Mouse (Mus musculus) heart, postnatal 10 days (tissue): ENCODE data around the gene Pth2. TPM values are rescaled to one million over a fixed set of nuclear protein-coding genes. Genes with fewer than 3 reads are reported as not detected.

Experiments used
- DNase-seq, 2 experiments: peaks; one replicate each; pipeline ENCODE4 v3.0.0; 2021
- intact Hi-C: fragments of 180-260 bp; cut with DNase I; formaldehyde crosslinking; loops from one replicate; pipeline ENCODE4 v1.15.1; 2025
- total RNA-seq, 2 experiments: library from RNA; stranded (reverse); gene quantifications; 2 replicates each; pipeline ENCODE4 v1.2.3; 2021

Gene Pth2
- total RNA-seq, result not detected

DNA sequence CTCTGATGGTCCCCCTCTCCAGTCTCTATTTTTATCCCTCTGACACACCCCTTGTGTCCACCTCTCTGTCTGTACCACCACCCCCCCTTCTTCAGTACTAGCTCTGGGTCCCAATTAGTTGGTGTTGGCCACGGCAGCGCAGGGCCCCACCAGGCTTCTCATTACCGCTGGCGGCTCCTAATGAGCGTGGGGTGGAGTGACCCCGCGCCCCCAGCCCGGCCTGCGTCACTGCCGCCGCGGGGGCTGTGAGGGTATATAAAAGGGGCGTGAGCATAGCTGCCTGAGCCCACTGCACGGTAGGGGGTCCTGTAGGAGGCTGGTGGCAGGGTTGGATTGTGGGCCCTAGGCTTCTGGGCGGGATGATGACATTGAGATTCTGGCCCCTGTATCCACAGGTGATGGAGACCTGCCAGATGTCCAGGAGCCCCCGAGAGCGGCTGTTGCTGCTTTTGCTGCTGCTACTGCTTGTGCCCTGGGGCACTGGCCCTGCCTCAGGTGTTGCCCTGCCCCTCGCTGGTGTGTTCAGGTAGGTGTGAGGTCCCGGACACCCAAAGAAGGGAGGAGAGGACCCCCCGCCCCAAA is at the start of gene Pth2:
Pth2 (plus strand) TSS at position 100 of the 582 bp plus-strand sequence.
- no peak for DNase-seq

DNA sequence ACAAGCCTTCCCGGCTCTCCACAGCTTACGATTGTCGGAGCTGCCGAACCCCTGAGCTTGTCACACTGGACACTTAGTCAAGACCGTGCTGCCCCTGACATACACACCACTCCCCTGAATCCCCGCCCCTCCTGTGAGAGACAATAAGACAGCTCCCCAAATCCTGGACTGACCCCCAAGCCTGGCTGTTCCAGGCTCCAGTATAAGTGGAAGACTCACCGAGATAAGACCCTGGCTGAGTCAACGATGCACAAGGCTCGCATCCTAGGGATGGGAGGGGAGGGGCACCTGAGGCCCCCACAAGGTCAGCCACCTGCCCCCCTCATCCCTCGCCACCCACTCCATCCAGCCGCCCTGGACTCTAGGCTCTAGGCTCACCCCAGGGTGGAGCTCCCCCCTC is 48.9 kb upstream of the Pth2 start:
- intact Hi-C loops, result no loop called here
- no peak for DNase-seq

More for the DNA sequence above, at the start of gene Pth2:
- intact Hi-C loops, result no loop called here

DNA sequence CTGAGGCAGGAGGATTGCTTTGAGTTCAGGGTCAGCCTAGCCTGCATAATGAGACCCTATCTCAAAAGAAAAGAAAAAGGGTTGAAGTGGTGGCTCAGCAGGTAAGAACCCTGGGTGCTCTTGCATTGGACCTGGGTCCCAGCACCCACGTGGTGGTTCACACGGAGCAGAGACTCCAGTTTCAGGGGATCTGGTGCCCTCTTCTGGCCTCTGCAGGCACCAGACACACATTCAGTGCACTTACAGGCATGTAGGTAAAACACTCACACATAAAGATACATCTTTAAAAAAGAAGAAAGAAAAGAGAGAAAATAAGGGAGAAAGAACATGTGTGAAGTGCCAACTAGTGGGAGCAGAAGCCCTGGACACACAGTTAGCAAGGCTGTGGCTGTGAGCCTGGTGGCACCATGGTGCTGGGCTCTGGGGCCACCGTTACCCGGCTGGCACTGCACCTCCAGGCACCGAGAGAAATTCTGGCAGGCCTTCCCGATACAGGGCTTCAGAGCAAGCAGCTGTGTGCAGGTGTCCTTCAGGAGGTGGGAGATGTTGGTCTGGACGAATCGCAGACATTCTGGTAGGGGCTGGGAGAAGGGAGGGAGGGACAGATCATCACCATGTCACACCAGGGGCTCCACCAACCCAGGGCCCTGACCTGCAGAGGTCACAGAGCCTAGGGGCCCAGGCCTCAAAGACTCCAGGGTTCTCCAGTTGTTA is 47.2 kb upstream of the Pth2 start:
- intact Hi-C loops, result no loop called here
- no peak for DNase-seq

DNA sequence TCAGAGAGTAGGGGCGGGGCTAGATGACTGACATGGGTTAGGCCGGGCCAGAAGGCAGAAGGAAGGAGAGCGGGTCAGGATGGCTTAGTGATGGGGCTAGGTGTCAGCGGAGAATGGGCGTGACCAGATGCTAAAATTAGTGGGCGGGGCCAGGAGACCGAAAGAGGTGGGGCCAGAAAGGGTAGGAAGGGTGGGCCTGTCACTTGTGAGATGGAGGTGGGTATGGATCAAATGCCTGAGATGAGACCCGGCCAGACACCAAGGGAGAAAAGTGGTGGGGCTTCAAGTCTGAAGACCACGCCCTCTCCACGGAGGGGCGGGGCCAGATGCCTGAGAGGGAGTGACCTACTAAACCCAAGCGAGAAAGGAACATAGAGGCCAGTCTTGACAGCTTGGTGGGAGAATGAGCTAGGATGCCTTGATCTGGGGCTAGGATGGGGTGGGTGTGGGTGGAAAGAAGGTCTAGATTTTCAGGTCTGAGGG is 46.2 kb upstream of the Pth2 start:
- DNase-seq, result no peak
- intact Hi-C loops, result loop anchor here (5.0 kb wide), 1 partner anchor 152 kb away; no protein-coding TSS in a partner anchor

DNA sequence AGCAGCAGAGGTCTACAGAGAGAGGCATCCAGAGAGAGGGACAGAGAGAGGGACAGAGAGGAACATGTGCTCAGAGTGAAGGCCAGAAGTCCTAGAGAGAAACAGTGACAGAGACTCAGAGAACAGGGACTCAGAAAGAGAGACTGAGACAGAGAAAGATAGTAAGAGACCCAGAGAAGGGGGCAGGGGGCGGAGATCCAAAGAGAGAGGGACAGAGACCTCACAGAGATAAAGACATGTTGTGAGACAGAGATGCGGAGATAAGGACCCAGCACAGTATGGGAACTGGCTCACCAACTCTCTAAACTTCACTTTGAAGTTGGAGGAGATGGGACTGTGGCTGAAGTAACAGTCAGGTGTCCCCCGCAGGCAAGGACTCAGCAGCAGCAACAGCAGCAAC is 45.4 kb upstream of the Pth2 start:
- intact Hi-C loops, result loop anchor here (5.0 kb wide), 1 partner anchor 153 kb away; no protein-coding TSS in a partner anchor
- DNase-seq, result no peak

DNA sequence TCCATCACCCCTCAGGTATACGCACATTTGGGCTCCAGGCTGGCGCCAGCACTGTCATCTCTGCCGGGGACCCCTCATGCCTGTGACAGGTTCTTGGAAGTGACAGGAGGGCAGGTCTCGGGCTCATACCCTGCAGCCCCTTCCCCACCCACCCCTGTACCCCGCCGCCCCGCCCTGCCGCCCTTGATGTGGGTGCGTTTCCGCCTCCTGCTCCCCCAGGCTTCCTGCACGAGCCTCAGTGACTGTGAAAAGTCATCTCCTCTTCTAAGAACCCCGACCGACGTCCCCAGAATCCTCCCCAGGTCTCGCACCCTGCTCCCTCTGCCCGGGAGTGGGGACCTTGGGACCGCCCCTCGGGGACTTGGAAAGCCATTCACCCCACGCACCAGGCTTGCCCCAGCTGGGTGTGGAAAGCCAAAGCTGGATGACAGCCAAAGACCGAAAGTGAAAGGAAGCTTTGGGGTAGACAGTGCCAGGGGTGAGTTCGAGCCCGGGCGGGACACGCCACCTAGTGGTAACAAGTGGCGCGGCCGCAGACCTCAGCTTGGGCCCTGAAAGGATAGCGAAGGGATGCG is 44.7 kb upstream of the Pth2 start, which contains the start of the genes Gm45713 and Flt3l:
Gm45713 (minus strand) TSS at position 239 of the 575 bp plus-strand sequence.
Flt3l (minus strand) TSS at position 440 of the 575 bp plus-strand sequence.
- intact Hi-C loops, result loop anchor here (1.0 to 5.0 kb wide), 2 partner anchors 58 to 154 kb away; no protein-coding TSS in a partner anchor
- peak; percentile 95 to 96 for DNase-seq

DNA sequence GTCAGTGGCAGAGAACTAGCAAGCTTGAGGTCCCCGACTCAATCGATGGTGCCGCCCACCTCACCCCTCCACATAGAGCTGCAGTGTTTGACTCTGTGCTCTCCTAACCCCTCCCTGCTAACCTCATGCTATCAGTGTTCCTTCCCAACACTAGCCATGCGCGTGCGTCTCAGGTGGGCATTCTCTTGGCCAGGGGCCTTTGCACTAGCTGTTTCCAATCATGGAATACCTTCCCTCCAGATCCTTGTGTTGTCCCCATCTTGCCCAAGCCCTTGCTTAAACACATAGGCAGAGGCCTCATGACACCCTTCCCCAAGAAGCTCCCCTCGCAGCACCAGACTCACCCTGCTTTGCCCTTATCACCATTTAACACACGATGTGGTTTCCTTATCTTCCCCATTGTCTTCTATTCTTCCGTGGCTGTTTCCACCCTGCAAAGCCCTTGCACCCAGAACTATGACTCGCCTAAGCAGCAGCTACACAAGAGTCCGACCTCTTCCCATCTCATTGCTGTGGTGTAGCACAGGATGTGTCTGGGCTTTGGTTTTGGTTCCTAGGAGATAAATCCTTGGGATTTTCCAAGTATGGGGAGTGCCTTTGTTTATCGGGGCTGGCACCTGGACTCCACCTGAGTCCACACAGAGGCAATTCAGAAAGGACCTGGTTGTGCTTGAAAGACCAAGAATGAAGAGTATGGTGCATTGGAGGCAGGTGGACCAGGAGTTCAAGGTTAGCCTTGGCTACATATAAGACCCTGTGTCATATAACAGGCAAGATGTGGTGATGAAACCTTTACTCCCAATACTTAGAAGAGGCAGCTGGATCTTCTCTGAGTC is 43.4 kb upstream of the Pth2 start:
- no peak for DNase-seq
- intact Hi-C loops, result loop anchor here (5.0 kb wide), 1 partner anchor 155 kb away; no protein-coding TSS in a partner anchor

DNA sequence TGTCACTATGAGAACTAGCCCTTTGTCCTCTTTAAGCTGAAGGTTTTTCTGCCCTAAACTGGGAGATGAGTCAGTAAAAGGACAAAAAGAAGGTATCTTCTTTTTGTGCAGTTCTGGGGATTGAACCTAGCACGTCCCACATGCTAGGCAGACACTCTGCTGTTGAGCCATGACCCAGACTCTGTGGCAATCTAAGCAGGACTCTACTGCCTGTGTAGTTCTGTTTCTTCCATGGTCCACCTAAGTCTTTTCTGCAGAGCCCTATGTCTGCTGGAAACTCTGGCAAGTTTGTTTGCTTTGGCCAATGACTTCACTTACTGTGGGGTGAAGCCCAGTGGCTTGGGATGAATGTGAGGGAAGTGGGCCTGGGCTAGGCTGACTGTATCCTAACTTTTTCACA is 42.4 kb upstream of the Pth2 start:
- DNase-seq, result no peak
- intact Hi-C loops, result loop anchor here (5.0 kb wide), 1 partner anchor 156 kb away; no protein-coding TSS in a partner anchor

DNA sequence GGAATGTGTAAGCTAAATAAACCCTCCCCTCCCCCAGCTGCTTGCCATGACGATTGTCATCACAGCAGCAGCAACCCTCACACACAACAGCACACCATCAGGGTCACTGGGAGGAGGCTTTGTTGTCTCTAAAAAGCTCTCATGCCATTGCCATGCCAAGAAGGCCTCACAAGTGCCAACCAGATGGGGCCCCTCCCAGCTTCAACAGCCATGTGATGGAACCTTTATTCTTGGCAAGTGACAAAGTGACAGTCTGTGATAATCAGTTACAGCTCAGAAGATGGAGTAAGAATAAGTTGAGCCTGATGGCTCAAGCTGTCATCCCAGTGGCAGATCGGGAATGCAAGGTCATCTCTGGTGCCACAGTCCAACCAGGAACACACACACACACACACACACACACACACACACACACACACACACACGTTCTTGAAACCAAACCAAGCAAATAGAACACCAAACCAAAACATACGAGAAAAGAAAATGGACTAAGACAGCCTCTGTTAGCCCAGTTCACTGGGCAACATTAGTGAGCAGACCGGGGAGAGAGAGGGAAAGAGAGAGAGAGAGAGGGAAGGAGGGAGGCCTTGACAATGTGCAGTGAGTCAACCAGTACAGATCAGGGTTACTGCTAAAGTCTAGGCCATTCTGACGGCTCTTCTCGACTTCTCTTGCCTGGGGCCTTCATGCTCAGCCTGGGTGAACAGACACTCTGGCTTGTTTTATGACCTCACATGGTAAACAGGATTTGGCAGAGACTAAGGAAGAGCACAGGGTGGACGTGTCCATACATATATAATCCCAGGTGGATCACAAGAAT is 40.7 kb upstream of the Pth2 start:
- no peak for DNase-seq
- intact Hi-C loops, result loop anchor here (5.0 kb wide), 1 partner anchor 158 kb away; no protein-coding TSS in a partner anchor

DNA sequence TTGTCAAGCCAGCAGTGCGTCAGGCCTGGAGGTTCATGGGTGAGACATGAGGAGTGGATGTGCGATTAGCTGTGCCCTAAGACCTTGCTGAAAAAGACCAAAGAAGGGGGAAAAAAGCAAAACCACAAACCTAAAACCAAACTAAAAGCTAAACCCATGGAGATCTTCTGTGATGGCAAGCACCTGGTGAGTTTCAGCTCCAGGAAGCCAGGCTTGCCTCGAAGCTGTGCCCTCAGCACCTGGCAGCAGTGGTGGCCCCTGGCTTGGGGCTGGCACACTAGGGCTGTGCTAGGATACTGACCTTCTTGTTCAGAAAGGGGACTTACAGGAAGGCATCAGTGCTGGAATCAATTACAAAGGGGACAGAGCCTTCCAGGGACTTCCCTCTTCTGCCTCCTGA is 39.5 kb upstream of the Pth2 start:
- intact Hi-C loops, result no loop called here
- no peak for DNase-seq

DNA sequence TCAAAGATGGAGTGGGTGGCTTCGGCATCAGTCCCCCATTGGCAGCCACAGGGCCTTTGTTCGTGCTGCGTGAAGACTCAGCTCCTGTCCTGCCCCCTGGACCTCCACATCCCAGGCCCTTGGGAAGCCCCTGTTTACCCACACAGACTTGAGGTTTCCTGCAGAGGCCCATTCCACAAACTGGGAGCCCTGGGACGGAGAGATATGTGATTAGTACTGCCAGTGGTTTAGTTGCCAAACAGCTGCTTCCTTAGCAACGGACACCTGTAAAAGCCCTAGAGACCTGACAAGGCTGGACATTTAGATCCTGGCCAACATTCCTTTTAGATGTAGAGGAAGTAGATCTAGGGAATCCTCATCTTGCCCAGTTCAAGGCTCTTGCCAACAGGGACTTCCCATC is 38.9 kb upstream of the Pth2 start:
- intact Hi-C loops, result no loop called here
- no peak for DNase-seq

DNA sequence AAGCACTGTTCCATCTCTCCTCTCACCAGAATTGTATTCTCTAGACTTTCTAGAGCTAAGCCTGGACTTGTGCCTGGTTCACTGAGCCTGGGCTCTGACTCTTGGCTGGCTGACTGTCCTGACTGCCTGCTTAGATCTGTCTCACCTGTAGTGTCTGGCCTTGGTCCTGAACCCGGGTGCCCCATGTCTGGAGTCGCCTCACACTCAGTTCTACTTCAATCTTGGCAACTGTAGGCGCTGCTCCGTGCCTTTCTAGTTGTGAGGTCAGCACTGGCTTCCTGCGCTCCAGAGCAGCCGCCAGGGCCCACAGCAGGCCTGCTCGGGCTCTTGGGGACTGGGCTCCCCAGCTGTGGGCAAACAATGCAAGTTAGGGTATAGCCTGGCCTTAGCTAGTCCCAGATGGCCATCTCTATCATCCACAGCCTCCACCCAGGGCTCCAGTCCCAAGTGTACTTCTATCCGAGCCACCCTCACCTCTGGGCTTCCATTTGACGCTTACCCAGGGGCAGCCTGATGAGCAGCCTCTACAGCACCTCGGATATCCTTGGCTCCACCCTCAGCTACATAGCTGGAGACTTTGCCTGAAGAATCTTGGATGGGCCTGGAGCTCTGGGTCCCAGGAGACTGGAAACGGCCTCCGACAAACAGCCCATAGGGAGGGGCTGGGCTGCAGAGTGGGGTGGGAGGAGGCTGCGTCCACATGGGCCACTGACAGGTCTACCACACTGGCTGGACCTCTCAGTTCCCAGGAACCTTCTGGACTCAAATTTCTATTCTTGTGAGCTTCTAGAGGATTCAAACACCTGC is 36.2 kb upstream of the Pth2 start:
- intact Hi-C loops, result no loop called here
- no peak for DNase-seq

DNA sequence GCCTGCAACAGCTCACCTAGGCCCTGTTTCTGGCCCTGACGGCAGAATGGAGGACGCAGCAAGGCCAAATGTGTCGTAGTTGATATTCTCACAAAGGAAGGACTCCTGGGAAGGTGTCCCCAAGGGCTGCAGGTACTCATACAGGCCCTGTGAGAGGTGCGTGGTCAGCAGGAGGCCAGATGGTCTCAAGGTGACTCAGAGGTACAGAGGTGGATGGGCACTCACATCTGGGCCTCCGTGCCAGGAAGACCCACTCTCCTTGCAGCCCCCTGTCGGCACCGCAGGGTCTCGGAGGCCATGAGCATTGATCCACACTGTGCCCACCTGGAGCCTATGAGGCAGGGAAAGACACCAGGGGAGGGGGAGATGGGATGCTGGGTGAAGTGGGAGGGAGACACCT is 35.3 kb upstream of the Pth2 start:
- no peak for DNase-seq
- intact Hi-C loops, result no loop called here

DNA sequence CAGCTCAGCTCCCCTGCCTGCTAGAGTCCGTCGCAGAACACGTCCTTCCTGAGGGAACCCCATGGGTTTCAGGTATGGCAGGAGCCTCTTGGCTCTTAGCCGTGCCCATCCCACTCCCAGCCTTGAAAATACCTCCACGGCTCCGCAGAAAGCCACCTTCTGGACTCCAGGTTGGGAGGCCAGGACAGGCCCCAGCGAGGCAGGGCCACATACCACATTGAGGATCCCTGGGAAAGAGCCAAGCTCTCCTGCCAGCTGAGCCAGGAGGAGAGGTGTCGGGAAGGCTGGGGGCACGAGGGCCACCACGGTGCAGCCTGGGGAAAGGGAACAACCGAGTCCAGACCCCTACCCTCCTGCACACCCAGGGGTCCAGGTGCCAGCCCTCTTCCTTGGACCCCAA is 33.5 kb upstream of the Pth2 start:
- no peak for DNase-seq
- intact Hi-C loops, result no loop called here

DNA sequence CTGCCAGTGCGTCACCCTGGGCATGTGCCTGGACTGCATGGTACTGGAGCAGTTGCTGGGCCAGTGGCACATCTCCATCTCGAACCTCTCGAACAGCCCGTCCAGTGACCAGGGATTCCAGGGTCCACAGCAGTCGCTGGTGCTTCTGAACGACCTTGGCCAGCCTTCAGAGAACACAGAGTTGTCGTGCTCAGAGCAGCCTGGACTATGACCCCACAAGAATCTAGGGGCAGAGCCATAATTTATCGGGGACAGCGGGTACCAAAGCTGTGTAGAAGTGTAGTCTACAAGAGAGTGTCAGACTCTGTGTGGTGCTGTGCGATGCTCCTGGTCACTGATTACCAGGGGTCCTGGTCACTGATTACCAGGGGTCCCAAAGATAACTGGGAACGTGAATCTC is 32.9 kb upstream of the Pth2 start:
- no peak for DNase-seq
- intact Hi-C loops, result no loop called here

DNA sequence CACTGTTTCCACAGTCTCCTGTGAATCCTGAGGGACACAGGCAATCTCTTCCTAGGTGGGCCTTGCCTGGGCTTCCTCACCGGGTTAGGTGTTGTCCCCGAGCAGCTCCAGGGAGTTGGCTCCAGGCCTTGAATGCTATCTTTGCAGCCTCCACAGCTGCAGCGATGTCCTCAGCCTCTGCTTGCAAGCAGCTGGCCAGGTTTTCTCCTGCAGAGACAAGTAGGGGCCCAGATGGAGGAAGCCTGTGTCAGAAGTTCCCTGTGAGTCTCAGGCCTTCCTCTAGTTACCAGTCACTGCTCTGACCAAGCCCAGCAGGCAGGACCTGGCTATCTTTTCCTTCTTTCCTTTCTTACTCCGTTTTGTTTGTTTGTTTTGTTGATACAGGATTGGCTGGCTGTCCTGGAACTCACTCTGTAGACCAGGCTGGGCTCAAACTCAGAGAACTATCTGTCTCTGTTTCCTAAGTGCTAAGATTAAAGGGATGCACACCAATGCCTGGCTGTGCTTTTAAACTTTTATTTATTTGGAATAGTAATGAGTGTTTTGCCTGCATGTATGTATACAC is 32.2 kb upstream of the Pth2 start:
- peak; percentile 52 to 54 for DNase-seq
- intact Hi-C loops, result no loop called here

DNA sequence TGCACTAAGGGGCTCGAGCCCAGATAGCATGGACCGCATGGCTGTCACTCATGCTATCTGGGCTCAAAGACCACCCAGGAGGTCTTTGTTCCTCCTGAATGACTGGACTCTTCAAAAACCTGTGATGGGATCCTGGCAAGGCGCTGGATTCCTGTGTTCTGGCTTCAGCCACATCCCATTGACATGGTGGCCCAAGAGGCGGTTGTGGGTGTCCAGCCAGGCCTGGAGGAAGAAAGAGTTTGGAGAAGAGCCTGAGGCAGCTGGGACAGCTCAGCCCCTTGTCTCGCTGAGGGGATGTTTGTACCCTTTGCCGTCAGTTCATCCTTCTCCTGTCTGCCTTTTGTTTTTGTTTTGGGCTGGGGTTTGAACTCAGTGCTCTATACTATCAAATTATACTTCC is 31.2 kb upstream of the Pth2 start:
- intact Hi-C loops, result no loop called here
- peak; percentile 67 to 73 for DNase-seq

DNA sequence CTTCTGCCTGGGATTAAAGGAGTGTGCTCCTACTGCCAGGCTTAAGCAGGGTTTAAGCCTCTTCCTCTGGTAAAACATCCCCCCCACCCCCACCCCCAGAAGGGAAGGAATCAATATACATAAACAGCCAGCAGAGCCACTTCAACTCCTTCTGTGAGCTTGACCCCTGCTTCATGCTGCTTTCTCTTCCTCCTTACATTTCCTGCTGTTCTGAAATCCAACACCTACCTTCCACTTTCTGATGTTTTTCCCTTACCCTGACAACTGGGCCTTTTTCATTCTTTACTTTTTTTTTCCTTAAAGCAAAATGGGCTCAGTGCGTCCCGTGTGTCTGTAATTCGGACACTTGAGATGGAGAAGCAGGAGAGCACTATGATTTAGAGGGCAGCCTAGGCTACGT is 30.5 kb upstream of the Pth2 start:
- intact Hi-C loops, result no loop called here
- DNase-seq, result no peak

DNA sequence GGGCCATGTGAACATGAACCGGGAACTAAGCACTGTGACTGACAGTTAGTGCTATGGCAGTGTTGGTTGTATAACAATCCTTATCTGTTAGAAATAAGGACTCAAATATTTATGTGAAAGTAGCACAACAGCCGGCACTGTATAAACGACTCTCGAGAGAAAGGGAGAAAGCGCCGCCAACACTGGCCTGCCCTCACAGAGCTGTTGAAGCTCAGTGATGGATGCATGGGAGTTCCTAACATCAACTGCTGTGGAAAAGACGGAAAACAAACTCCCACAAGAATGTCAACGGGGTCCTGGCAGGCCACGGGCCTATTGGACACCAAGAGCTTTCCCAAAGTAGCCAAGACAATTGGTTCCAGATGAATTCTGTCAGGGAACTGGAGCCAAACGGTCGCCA is 29.5 kb upstream of the Pth2 start:
- intact Hi-C loops, result no loop called here
- peak; percentile 62 to 70 for DNase-seq
